ENCODE assay signal across 8 mouse cellular contexts in genomic region chr2:72285256-72285887, GRCm38 (mm10). TPM values are rescaled to one million over a fixed set of nuclear protein-coding genes. Genes with fewer than 3 reads are reported as not detected.
DNase-seq lines count a peak whose midpoint lies in the region; ATAC-seq and TF ChIP-seq lines count a peak whose summit lies in the region.

Gene Map3k20 (plus strand): TSS chr2:72285637.

- CTCF ChIA-PET in Patski (lab: Charles Lee), result no interaction called here

- DNase-seq in Patski (ENCODE audit: low read depth, low spot score), result no peak
- peak; percentile 24 for DNase-seq in cerebellum, adult 9-10 months
- DNase-seq in frontal cortex, postnatal 10 days (ENCODE audit: low spot score in 2 of 2), result peak; percentile 20 to 59
- DNase-seq in layer of hippocampus, postnatal 25 days (ENCODE audit: extremely low spot score in 1 of 2, low spot score in 1 of 2), result peak; percentile 43 to 47
- DNase-seq in lung, postnatal 36 days, result peak; percentile 82
- DNase-seq in right cerebral cortex, adult 2 months (ENCODE audit: low spot score in 2 of 2), result peak; percentile 38 to 50

- in situ Hi-C loops in Patski (cut with MboI; ENCODE audit: low pct_unique_long_range_greater_than_20kb), result no loop called here

- peak; percentile 90 for TF ChIP-seq CTCF in Patski (IDR thresholded peaks at IDR 0.05)

- H3K27ac ChIP-seq in hindbrain, embryonic 12.5 days, result no peak within 1 kb of the TSS

- no peaks in the 10 kb centered on the region for H3K27me3 ChIP-seq in Patski
- no peaks in the 10 kb centered on the region for H3K27me3 ChIP-seq in hindbrain, embryonic 12.5 days

- H3K9me3 ChIP-seq in hindbrain, embryonic 12.5 days (replicated peaks), result no peaks in the 10 kb centered on the region

- ATAC-seq in Patski, result peak; percentile 63
- ATAC-seq in hindbrain, embryonic 12.5 days (ENCODE audit: low FRiP score), result peak; percentile 79
- no peak for ATAC-seq in activated CD4-positive, CD25-positive, alpha-beta regulatory T cell, adult 4 months

- H3K36me3 ChIP-seq in hindbrain, embryonic 12.5 days, result no peaks in the 10 kb centered on the region

- POLR2A ChIA-PET in Patski (lab: Charles Lee), result no interaction called here

- peak within 1 kb of the TSS; percentile 92 for H3K4me3 ChIP-seq in hindbrain, embryonic 12.5 days

- peak within 1 kb of the TSS; percentile 88 for H3K4me2 ChIP-seq in hindbrain, embryonic 12.5 days (replicated peaks)

- H3K9ac ChIP-seq in hindbrain, embryonic 12.5 days, result peak within 1 kb of the TSS; percentile 89

- H3K4me1 ChIP-seq in hindbrain, embryonic 12.5 days, result 0 out of 2 replicates have a peak, but pooled peaks cover 5% of the 10 kb centered on the region

- 2% methylated on average over 43 of the region's 50 CpGs for WGBS in hindbrain, embryonic 12.5 days

RNA-seq across cellular contexts. Expression of gene Map3k20, which starts in this region (rescaled TPM):
- polyA plus RNA-seq in Patski (2021), result 43.6 TPM
- polyA plus RNA-seq in hindbrain, embryonic 12.5 days (2016; fragmentation: Nextera tagmentation; extraction: Ambion mirVana), result 9.4 and 11.0 TPM in 2 replicates
- total RNA-seq in layer of hippocampus, postnatal 25 days (2021), result 10 to 100 TPM; 12.2 to 12.4 TPM
- polyA plus RNA-seq in activated CD4-positive, CD25-positive, alpha-beta regulatory T cell, adult 4 months (2017; shearing (Covaris generic)), result under 1 TPM; 0.42 to 0.55 TPM
